Mouse (Mus musculus) liver, embryonic 13.5 days (tissue): Measurements from ENCODE around the gene Trim5. TPM values are rescaled to one million over a fixed set of nuclear protein-coding genes. Genes with fewer than 3 reads are reported as not detected.
"Not testable (repeated sequence)": the region's sequence is repeated elsewhere in the genome, so short reads cannot be mapped to it uniquely, and the experiment has no call there.

Experiments used
- ATAC-seq: fragments of 200-750 bp; cut with Nextera tagmentation; 2 replicates; pipeline ENCODE4 v1.8.0; 2017; ENCODE audit warnings: low read depth, mild to moderate bottlenecking, moderate number of reproducible peaks, moderate library complexity
- DNase-seq: peaks from one replicate; pipeline ENCODE4 v3.0.0; 2022
- H3K27ac ChIP-seq: fragments of 300-500 bp; sonication (generic); 2 replicates; pipeline ENCODE4 v1.5.1; 2015; ENCODE audit warnings: moderate library complexity, mild to moderate bottlenecking, inconsistent platforms
- H3K27me3 ChIP-seq: fragments of 300-500 bp; sonication (generic); 2 replicates; pipeline ENCODE4 v1.6.1; 2015; ENCODE audit warnings: mild to moderate bottlenecking, inconsistent platforms
- H3K36me3 ChIP-seq: fragments of 300-500 bp; sonication (generic); 2 replicates; pipeline ENCODE4 v1.6.1; 2015; ENCODE audit warnings: mild to moderate bottlenecking, inconsistent platforms
- H3K4me1 ChIP-seq: fragments of 300-500 bp; sonication (generic); replicated peaks from 2 replicates; pipeline ENCODE4 v1.6.1; 2015; ENCODE audit warnings: inconsistent platforms
- H3K4me2 ChIP-seq: fragments of 300-500 bp; sonication (generic); 2 replicates; pipeline ENCODE4 v1.6.1; 2015; ENCODE audit warnings: inconsistent platforms, mild to moderate bottlenecking, moderate library complexity
- H3K4me3 ChIP-seq: fragments of 300-500 bp; sonication (generic); replicated peaks from 2 replicates; pipeline ENCODE4 v1.5.1; 2015; ENCODE audit warnings: mild to moderate bottlenecking, inconsistent platforms
- H3K9ac ChIP-seq: fragments of 300-500 bp; sonication (generic); 2 replicates; pipeline ENCODE4 v1.6.1; 2015; ENCODE audit warnings: mild to moderate bottlenecking, inconsistent platforms
- H3K9me3 ChIP-seq: fragments of 300-500 bp; sonication (generic); replicated peaks from 2 replicates; pipeline ENCODE4 v1.6.1; 2016; ENCODE audit warnings: inconsistent platforms
- WGBS: fragments of 180-500 bp; shearing (Covaris S2); methylation state at CpG from one replicate; pipeline ENCODE4 v1.1.7; 2015; ENCODE audit not compliant: insufficient replicate concordance; 5-methylcytosine and 5-hydroxymethylcytosine counted together
- polyA plus RNA-seq: library from polyadenylated mRNA; unstranded; fragments of >200 nt; fragmentation: Nextera tagmentation; extraction: Ambion mirVana; gene quantifications from 2 replicates; pipeline ENCODE4 v1.2.1, GENCODE M21; 2015

Gene Trim5
- 0.31 and 0.37 TPM in 2 replicates for polyA plus RNA-seq

- DNase-seq (peak; percentile 0), ATAC-seq (peak; percentile 99)
- H3K27ac ChIP-seq, H3K36me3 ChIP-seq, H3K9ac ChIP-seq, H3K27me3 ChIP-seq, H3K9me3 ChIP-seq, H3K4me1 ChIP-seq: not testable (repeated sequence)
- Histone ChIP-seq H3K4me3 (peak within 1 kb of the TSS; percentile 49), H3K4me2 (peak within 1 kb of the TSS; percentile 52)
- WGBS: 23% methylated on average over 14 of the region's 14 CpGs
Measured at GRCm38 (mm10) chr7:104287576-104288443, at the start of gene Trim5. Gene Trim5, minus strand, starts transcription at chr7:104288094.

DNA sequence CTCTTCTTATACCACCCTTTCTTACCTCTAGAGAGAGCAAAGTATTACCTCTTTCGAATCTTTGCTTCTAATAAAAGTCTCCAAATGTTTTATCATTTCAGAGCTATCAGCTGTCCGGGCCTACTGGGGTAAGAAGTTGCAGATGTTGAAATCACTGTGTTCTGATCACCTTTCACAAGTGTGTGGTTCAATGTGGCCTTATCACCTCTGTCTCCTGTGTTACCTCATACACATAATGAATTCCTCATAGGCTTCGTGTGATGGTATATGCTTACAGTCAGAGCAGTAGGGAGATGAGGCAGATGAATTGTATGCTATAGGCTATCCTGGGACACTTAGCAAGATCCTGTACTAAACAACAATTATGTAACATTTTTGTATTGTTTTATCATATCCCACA, 47.7 kb upstream of the Trim5 start:
- not testable (repeated sequence) for H3K36me3 ChIP-seq, ATAC-seq, H3K4me2 ChIP-seq, H3K27me3 ChIP-seq, H3K4me3 ChIP-seq, H3K27ac ChIP-seq, H3K9me3 ChIP-seq, H3K4me1 ChIP-seq, H3K9ac ChIP-seq, DNase-seq
- 58% methylated on average over 3 of the region's 3 CpGs for WGBS

GRCm38 (mm10) chr7:104329171-104329570, 41.3 kb upstream of the Trim5 start, which contains the start of gene Trim34b:
Gene Trim34b, plus strand, starts transcription at chr7:104329471.
- not testable (repeated sequence) for H3K4me1 ChIP-seq, H3K27me3 ChIP-seq, H3K4me3 ChIP-seq, ATAC-seq, H3K9ac ChIP-seq, H3K4me2 ChIP-seq, H3K9me3 ChIP-seq, H3K27ac ChIP-seq, DNase-seq, H3K36me3 ChIP-seq
- WGBS: 75% methylated on average over 2 of the region's 2 CpGs

- 66% methylated on average over 9 of the region's 9 CpGs for WGBS
- no peaks in the 10 kb centered on the region for H3K9me3 ChIP-seq
- no peaks in the 10 kb centered on the region for H3K27me3 ChIP-seq
- no peak overlapping the region for H3K4me2 ChIP-seq
- no peaks in the 10 kb centered on the region for H3K36me3 ChIP-seq
- no peak overlapping the region for H3K4me3 ChIP-seq
- ATAC-seq (no peak), DNase-seq (no peak)
- no peak overlapping the region for H3K27ac ChIP-seq
- no peak overlapping the region for H3K9ac ChIP-seq
- H3K4me1 ChIP-seq: no peaks in the 10 kb centered on the region
Measured at GRCm38 (mm10) chr7:104322028-104322427, 34.1 kb upstream of the Trim5 start.

DNA sequence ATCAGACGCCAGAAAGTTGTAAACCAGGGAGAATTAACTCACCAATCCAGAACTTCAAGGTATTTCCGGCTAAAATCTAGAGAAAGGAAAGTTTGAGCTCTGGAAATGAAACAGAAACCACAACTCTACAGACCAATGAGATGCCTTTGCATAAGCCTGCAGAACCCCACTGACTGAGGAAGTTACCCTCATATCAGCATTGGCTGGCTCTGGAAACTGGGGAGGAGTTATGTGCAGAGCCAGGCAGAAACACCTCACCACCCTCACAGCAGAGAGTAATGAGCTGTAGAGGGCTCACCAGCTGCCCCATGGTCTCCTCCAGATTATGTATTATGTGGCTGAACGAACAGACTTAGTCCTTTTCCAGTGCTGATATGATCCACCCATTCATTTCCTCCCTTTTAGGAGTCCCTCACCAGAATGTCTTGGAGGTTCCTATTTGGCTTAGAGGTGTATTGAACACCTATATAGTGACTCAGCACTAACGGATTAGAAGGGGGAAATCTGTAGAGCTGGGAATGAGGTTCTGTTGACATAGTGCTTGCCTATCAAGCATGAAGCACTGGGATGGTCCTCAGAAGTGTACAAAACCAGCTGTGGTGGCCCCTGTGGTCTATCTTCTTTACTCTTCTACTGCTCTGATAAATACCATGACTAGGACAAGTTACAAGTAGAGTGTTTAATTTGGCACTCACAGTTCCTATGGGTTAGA, 27.6 kb upstream of the Trim5 start, which contains the start of gene Trim12a:
Gene Trim12a (minus strand): TSS at position 98 of the 712 bp plus-strand sequence.
- not testable (repeated sequence) for H3K27me3 ChIP-seq, H3K36me3 ChIP-seq, H3K4me1 ChIP-seq, H3K9me3 ChIP-seq, DNase-seq
- Histone ChIP-seq H3K27ac (peak within 1 kb of the TSS; percentile 39; the same call in 1 of the 2 replicates), H3K9ac (peak within 1 kb of the TSS; percentile 12; the same call in 1 of the 2 replicates), H3K4me3 (peak within 1 kb of the TSS; percentile 56), H3K4me2 (peak within 1 kb of the TSS; percentile 65)
- 15% methylated on average over 4 of the region's 4 CpGs for WGBS
- ATAC-seq: peak; percentile 98

DNA sequence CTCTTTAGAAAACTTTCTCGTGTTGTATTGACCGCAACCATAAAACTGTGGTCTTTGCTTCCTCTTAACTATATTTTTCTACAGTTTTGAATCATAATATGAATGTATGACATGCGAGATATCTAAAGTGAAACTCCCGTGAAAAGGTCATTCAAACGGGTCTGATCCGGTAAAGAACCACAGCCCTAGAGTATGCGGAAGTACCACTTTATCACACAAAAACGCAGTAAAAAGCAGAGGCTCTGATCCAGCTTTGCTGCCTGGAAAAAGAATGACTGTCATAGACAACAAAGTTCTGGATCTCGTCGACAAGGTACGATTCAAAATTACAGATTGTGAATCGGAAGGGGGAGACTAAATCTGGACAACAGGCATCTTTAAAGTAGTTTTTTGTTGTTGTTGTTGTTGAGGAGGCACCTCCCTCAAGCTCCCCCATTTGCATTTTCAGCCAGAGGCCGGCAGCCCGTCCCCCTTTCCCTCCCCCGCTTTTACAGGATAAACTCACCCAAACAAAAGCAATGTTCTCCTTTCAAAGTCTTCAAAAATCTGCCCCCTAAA, 27.0 kb upstream of the Trim5 start:
- no peak for DNase-seq
- peak overlapping the region; percentile 12; the same call in 1 of the 2 replicates for H3K9ac ChIP-seq
- 3% methylated on average over 15 of the region's 15 CpGs for WGBS

GRCm38 (mm10) chr7:104291638-104292400, 3.9 kb upstream of the Trim5 start:
- no peak for DNase-seq
- Histone ChIP-seq H3K4me1 (no peaks in the 10 kb centered on the region), H3K9ac (no peak overlapping the region), H3K27me3 (no peaks in the 10 kb centered on the region), H3K36me3 (no peaks in the 10 kb centered on the region), H3K27ac (no peak overlapping the region), H3K9me3 (no peaks in the 10 kb centered on the region), H3K4me2 (no peak overlapping the region), H3K4me3 (no peak overlapping the region)
- 65% methylated on average over 5 of the region's 5 CpGs for WGBS
- no peak for ATAC-seq

More for the DNA sequence above, 27.0 kb upstream of the Trim5 start:
- H3K4me2 ChIP-seq: peak overlapping the region; percentile 65
- H3K4me3 ChIP-seq: peak overlapping the region; percentile 56
- peak; percentile 81 for ATAC-seq
- H3K36me3 ChIP-seq: no peaks in the 10 kb centered on the region
- no peaks in the 10 kb centered on the region for H3K27me3 ChIP-seq
- peak overlapping the region; percentile 39; the same call in 1 of the 2 replicates for H3K27ac ChIP-seq
- H3K4me1 ChIP-seq: 0 out of 2 replicates have a peak, but pooled peaks cover 4% of the 10 kb centered on the region
- H3K9me3 ChIP-seq: no peaks in the 10 kb centered on the region

- ATAC-seq (no peak), DNase-seq (no peak)
- Histone ChIP-seq H3K9ac (no peak overlapping the region), H3K9me3 (no peaks in the 10 kb centered on the region), H3K27ac (no peak overlapping the region), H3K4me1 (no peaks in the 10 kb centered on the region), H3K36me3 (no peaks in the 10 kb centered on the region), H3K27me3 (no peaks in the 10 kb centered on the region), H3K4me2 (no peak overlapping the region), H3K4me3 (no peak overlapping the region)
- 65% methylated on average over 1 of the region's 1 CpGs for WGBS
Measured at GRCm38 (mm10) chr7:104290641-104291040, 2.7 kb upstream of the Trim5 start.

GRCm38 (mm10) chr7:104279361-104279760, 8.5 kb downstream of the Trim5 start:
- DNase-seq, H3K36me3 ChIP-seq, H3K9me3 ChIP-seq, H3K4me3 ChIP-seq, H3K4me1 ChIP-seq, H3K27me3 ChIP-seq, ATAC-seq, H3K27ac ChIP-seq, H3K9ac ChIP-seq, H3K4me2 ChIP-seq: not testable (repeated sequence)
- WGBS: 60% methylated on average over 3 of the region's 3 CpGs

- H3K27ac ChIP-seq, H3K4me3 ChIP-seq, H3K4me2 ChIP-seq, H3K4me1 ChIP-seq, H3K9ac ChIP-seq, H3K27me3 ChIP-seq, H3K9me3 ChIP-seq, H3K36me3 ChIP-seq, ATAC-seq, DNase-seq: not testable (repeated sequence)
- 53% methylated on average over 4 of the region's 5 CpGs for whole genome bisulfite sequencing
Measured at GRCm38 (mm10) chr7:104265335-104265734, 22.6 kb downstream of the Trim5 start.
